Mouse (Mus musculus) 3T3-L1 (cell line): ENCODE data around the gene Cpxcr1.

Experiments
- DNase-seq: peaks from one replicate; pipeline ENCODE4 v3.0.0-alpha.2; 2015; ENCODE audit warnings: low read depth, low spot score

Cpxcr1 gene

DNA sequence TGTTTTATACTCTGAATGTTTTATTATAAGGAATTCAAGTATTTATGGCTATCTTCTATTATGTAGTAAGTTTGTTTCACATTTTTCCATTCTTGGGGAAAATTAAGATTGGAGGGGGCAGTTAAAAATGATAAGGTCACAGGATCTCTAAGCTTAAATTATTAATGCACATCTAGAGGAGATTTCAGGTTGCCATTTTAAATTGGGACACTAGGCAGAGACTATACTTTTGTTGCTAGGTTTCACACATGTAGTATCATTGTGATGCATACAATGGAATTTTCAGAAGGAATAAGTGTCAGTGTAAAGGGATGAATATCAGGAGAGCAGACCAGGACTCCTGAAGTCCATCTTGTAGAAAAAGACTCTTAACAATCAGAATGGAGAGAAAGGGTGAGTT is at the start of gene Cpxcr1:
Gene Cpxcr1, plus strand, starts transcription at position 301 of the 400 bp plus-strand sequence.
- DNase-seq: no peak
